Mouse (Mus musculus) thymus, postnatal 0 days (tissue): ENCODE measurements around the gene Coro2b. TPM values are rescaled to one million over a fixed set of nuclear protein-coding genes. Genes with fewer than 3 reads are reported as not detected.

Source experiments
- polyA plus RNA-seq: library from polyadenylated mRNA; unstranded; fragments of >200 nt; fragmentation: Nextera tagmentation; extraction: Ambion mirVana; gene quantifications from 2 replicates; pipeline ENCODE4 v1.2.1, GENCODE M21; 2015

The Coro2b gene
- polyA plus RNA-seq, 1 experiment from 2014 or later, result 3.4 TPM

Other genes with a start within 250 kb of the Coro2b start
- gene Anp32a, start 195.8 kb downstream of the Coro2b start, polyA plus RNA-seq, result 150 and 161 TPM in 2 replicates
- 0.04 and 0.06 TPM in 2 replicates for gene Itga11, start 140.8 kb upstream of the Coro2b start, polyA plus RNA-seq